ENCODE assay signal across 17 mouse cellular contexts in genomic region chr15:99589704-99590103, GRCm38 (mm10). TPM values are rescaled to one million over a fixed set of nuclear protein-coding genes. Genes with fewer than 3 reads are reported as not detected.
A peak's percentile ranks its signal among the peaks of the same experiment; 100 is the strongest.
DNase-seq lines count a peak whose midpoint lies in the region; ATAC-seq and TF ChIP-seq lines count a peak whose summit lies in the region.
"Had no signal": no experiment of that assay in that cellular context is flagged by ENCODE, and none has a peak within 500 bp of the region (broad histone marks: within the 10 kb centered on the region; RNA-seq: fewer than 3 reads in every experiment).

No protein-coding gene starts in this region.

- DNase-seq in embryonic facial prominence, embryonic 10.5 days (ENCODE audit: low spot score) = no peak
- DNase-seq in limb, embryonic 14.5 days (ENCODE audit: low spot score) = no peak
- DNase-seq in limb, embryonic 10.5 days (ENCODE audit: low spot score) = no peak
- peak; percentile 62 for DNase-seq in lung, postnatal 36 days
- no peak for DNase-seq in cerebellum, adult 9-10 months
- DNase-seq: adrenal gland, postnatal 10 days; B cell, adult 2 months; cerebellum, adult 11 months; gastrocnemius, postnatal 25 days; heart, postnatal 10 days; heart, postnatal 4 days had no signal

- no peaks in the 10 kb centered on the region for H3K9me3 ChIP-seq in embryonic facial prominence, embryonic 12.5 days
- no peaks in the 10 kb centered on the region for H3K9me3 ChIP-seq in embryonic facial prominence, embryonic 10.5 days
- H3K9me3 ChIP-seq in limb, embryonic 14.5 days (ENCODE audit: control insufficient read depth, low read length) = no peaks in the 10 kb centered on the region
- no peaks in the 10 kb centered on the region for H3K9me3 ChIP-seq in limb, embryonic 10.5 days (replicated peaks)

- no peak for TF ChIP-seq POLR2A in limb, embryonic 14.5 days (IDR thresholded peaks at IDR 0.05; ENCODE audit: borderline replicate concordance, extremely low read depth, insufficient read depth, insufficient read length)

- no peaks in the 10 kb centered on the region for H3K36me3 ChIP-seq in embryonic facial prominence, embryonic 12.5 days
- no peaks in the 10 kb centered on the region for H3K36me3 ChIP-seq in embryonic facial prominence, embryonic 10.5 days (replicated peaks)
- no peaks in the 10 kb centered on the region for H3K36me3 ChIP-seq in limb, embryonic 14.5 days (ENCODE audit: control insufficient read depth, insufficient read depth, low read length)
- no peaks in the 10 kb centered on the region for H3K36me3 ChIP-seq in limb, embryonic 10.5 days
- peaks cover 25% of the 10 kb centered on the region for H3K36me3 ChIP-seq in C2C12 (ENCODE audit: control insufficient read depth, insufficient read depth)

- no peak overlapping the region for H3K4me2 ChIP-seq in embryonic facial prominence, embryonic 12.5 days (replicated peaks)
- H3K4me2 ChIP-seq in limb, embryonic 14.5 days (replicated peaks; ENCODE audit: low read depth, low read length, severe bottlenecking) = no peak overlapping the region

- WGBS in embryonic facial prominence, embryonic 12.5 days = 17% methylated on average over 7 of the region's 7 CpGs
- WGBS in embryonic facial prominence, embryonic 10.5 days = 18% methylated on average over 7 of the region's 7 CpGs
- WGBS in limb, embryonic 14.5 days = 23% methylated on average over 7 of the region's 7 CpGs
- 28% methylated on average over 7 of the region's 7 CpGs for WGBS in limb, embryonic 10.5 days

- peaks cover 57% of the 10 kb centered on the region for H3K79me2 ChIP-seq in C2C12 (ENCODE audit: control insufficient read depth, insufficient read depth)

- H3K4me3 ChIP-seq in embryonic facial prominence, embryonic 12.5 days = 0 out of 2 replicates have a peak overlapping the region, but pooled peaks have one; percentile 39
- no peak overlapping the region for H3K4me3 ChIP-seq in embryonic facial prominence, embryonic 10.5 days
- H3K4me3 ChIP-seq in limb, embryonic 14.5 days (replicated peaks; ENCODE audit: low read length) = peak overlapping the region; percentile 39; the same call in 1 of the 2 replicates
- H3K4me3 ChIP-seq in limb, embryonic 10.5 days = no peak overlapping the region
- peak overlapping the region; percentile 59 for H3K4me3 ChIP-seq in C2C12 (ENCODE audit: insufficient read depth, poor library complexity, severe bottlenecking)

- no peak for ATAC-seq in embryonic facial prominence, embryonic 12.5 days (ENCODE audit: insufficient number of reproducible peaks, insufficient read depth, low FRiP score, low TSS enrichment)
- ATAC-seq in limb, embryonic 14.5 days (ENCODE audit: low FRiP score, low read depth) = no peak
- ATAC-seq: forebrain, embryonic 14.5 days had no signal

- peaks cover 9% of the 10 kb centered on the region for H3K4me1 ChIP-seq in embryonic facial prominence, embryonic 12.5 days
- H3K4me1 ChIP-seq in embryonic facial prominence, embryonic 10.5 days = peaks cover 29% of the 10 kb centered on the region
- H3K4me1 ChIP-seq in limb, embryonic 14.5 days (ENCODE audit: control insufficient read depth, insufficient read depth, low read length) = peaks cover 6% of the 10 kb centered on the region; the same call in 1 of the 2 replicates
- H3K4me1 ChIP-seq in limb, embryonic 10.5 days = peaks cover 23% of the 10 kb centered on the region

- H3ac ChIP-seq in C2C12 (ENCODE audit: control insufficient read depth, insufficient read length, low read depth) = no peak overlapping the region

- peaks cover 39% of the 10 kb centered on the region for H3K79me3 ChIP-seq in C2C12 (ENCODE audit: low read depth)

- peaks cover 100% of the 10 kb centered on the region for H3K27me3 ChIP-seq in embryonic facial prominence, embryonic 12.5 days
- H3K27me3 ChIP-seq in embryonic facial prominence, embryonic 10.5 days (replicated peaks; ENCODE audit: low read depth, poor library complexity, severe bottlenecking) = peaks cover 100% of the 10 kb centered on the region
- peaks cover 92% of the 10 kb centered on the region for H3K27me3 ChIP-seq in limb, embryonic 14.5 days (ENCODE audit: control insufficient read depth, insufficient read depth, low read length)
- H3K27me3 ChIP-seq in limb, embryonic 10.5 days (ENCODE audit: low read depth, poor library complexity, severe bottlenecking) = peaks cover 100% of the 10 kb centered on the region
- H3K27me3 ChIP-seq in C2C12 (ENCODE audit: control insufficient read depth, insufficient read depth, insufficient read length) = no peaks in the 10 kb centered on the region

- TF ChIP-seq CTCF in C2C12 (IDR thresholded peaks at IDR 0.05; ENCODE audit: control insufficient read depth, insufficient read depth, insufficient read length) = no peak

- no peak overlapping the region for H3K9ac ChIP-seq in embryonic facial prominence, embryonic 12.5 days
- no peak overlapping the region for H3K9ac ChIP-seq in limb, embryonic 14.5 days (ENCODE audit: low read depth, low read length, severe bottlenecking)

- H3K27ac ChIP-seq in embryonic facial prominence, embryonic 12.5 days = no peak overlapping the region
- H3K27ac ChIP-seq in embryonic facial prominence, embryonic 10.5 days (replicated peaks) = no peak overlapping the region
- no peak overlapping the region for H3K27ac ChIP-seq in limb, embryonic 14.5 days (replicated peaks; ENCODE audit: low read depth, low read length)
- H3K27ac ChIP-seq in limb, embryonic 10.5 days = no peak overlapping the region
- H3K27ac ChIP-seq: gastrocnemius, adult 2 months; hindbrain, embryonic 14.5 days had no signal

TF ChIP-seq in C2C12, 6 proteins besides CTCF, POLR2A, EP300 and RAD21:
- TF ChIP-seq CEBPB (IDR thresholded peaks at IDR 0.05; ENCODE audit: low read depth) (no peak), USF1 (IDR thresholded peaks at IDR 0.05; ENCODE audit: low read depth) (no peak), MAX (IDR thresholded peaks at IDR 0.05) (no peak), FOSL1 (IDR thresholded peaks at IDR 0.05; ENCODE audit: insufficient read depth, low read length, poor library complexity, severe bottlenecking) (no peak), MYOG (IDR thresholded peaks at IDR 0.05; ENCODE audit: control insufficient read depth, extremely low read depth, insufficient read length) (no peak), MYOD1 (IDR thresholded peaks at IDR 0.05; ENCODE audit: control insufficient read depth, insufficient read length, low read depth) (no peak)
TF ChIP-seq in C2C12: peak in this region for 0.

RNA-seq across cellular contexts. Expression of gene Aqp5, which starts 0.9 kb away (rescaled TPM):
- polyA plus RNA-seq in embryonic facial prominence, embryonic 12.5 days (2016; fragmentation: Nextera tagmentation; extraction: Ambion mirVana) = 0.33 TPM in 1 of 2 replicates, not detected in the other
- polyA plus RNA-seq in embryonic facial prominence, embryonic 10.5 days (2016; fragmentation: Nextera tagmentation; extraction: Ambion mirVana) = 0.10 TPM in 1 of 2 replicates, not detected in the other
- 0.26 TPM in 2 replicates for polyA plus RNA-seq in limb, embryonic 14.5 days (2012; rRNA removed)
- polyA plus RNA-seq in limb, embryonic 14.5 days (2014; fragmentation: Nextera tagmentation; extraction: Ambion mirVana) = 0.28 and 0.47 TPM in 2 replicates
- not detected in 2 replicates for polyA plus RNA-seq in limb, embryonic 10.5 days (2016; fragmentation: Nextera tagmentation; extraction: Ambion mirVana)
- 395 TPM for polyA plus RNA-seq in C2C12 (2012; fragmentation: generic; extraction: Trizol)

RNA-seq across cellular contexts. Expression of gene Aqp2, which starts 10.8 kb away (rescaled TPM):
- not detected in 2 replicates for polyA plus RNA-seq in embryonic facial prominence, embryonic 12.5 days (2016; fragmentation: Nextera tagmentation; extraction: Ambion mirVana)
- polyA plus RNA-seq in embryonic facial prominence, embryonic 10.5 days (2016; fragmentation: Nextera tagmentation; extraction: Ambion mirVana) = not detected in 2 replicates
- not detected in 2 replicates for polyA plus RNA-seq in limb, embryonic 14.5 days (2012; rRNA removed)
- polyA plus RNA-seq in limb, embryonic 14.5 days (2014; fragmentation: Nextera tagmentation; extraction: Ambion mirVana) = not detected in 2 replicates
- not detected in 2 replicates for polyA plus RNA-seq in limb, embryonic 10.5 days (2016; fragmentation: Nextera tagmentation; extraction: Ambion mirVana)
- 0.18 TPM for polyA plus RNA-seq in C2C12 (2012; fragmentation: generic; extraction: Trizol)
- polyA plus RNA-seq: forebrain, embryonic 14.5 days; heart, embryonic 14.5 days; hindbrain, embryonic 14.5 days had no signal

RNA-seq across cellular contexts. Expression of gene Aqp6, which starts 11.5 kb away (rescaled TPM):
- 0.08 TPM in 1 of 2 replicates, not detected in the other for polyA plus RNA-seq in embryonic facial prominence, embryonic 12.5 days (2016; fragmentation: Nextera tagmentation; extraction: Ambion mirVana)
- 0.10 TPM in 1 of 2 replicates, not detected in the other for polyA plus RNA-seq in embryonic facial prominence, embryonic 10.5 days (2016; fragmentation: Nextera tagmentation; extraction: Ambion mirVana)
- 0.03 TPM in 1 of 2 replicates, not detected in the other for polyA plus RNA-seq in limb, embryonic 14.5 days (2012; rRNA removed)
- polyA plus RNA-seq in limb, embryonic 14.5 days (2014; fragmentation: Nextera tagmentation; extraction: Ambion mirVana) = not detected in 2 replicates
- polyA plus RNA-seq in limb, embryonic 10.5 days (2016; fragmentation: Nextera tagmentation; extraction: Ambion mirVana) = not detected in 2 replicates
- not detected for polyA plus RNA-seq in C2C12 (2012; fragmentation: generic; extraction: Trizol)
- polyA plus RNA-seq: heart, embryonic 14.5 days had no signal

Comparison
In these comparisons a context has a peak if more than half of its experiments do, and no peak if none do; other contexts are left out.
1. H3K4me3 ChIP-seq: peak in embryonic facial prominence, embryonic 12.5 days (single experiment), limb, embryonic 14.5 days (single experiment) and C2C12 (single experiment); none in embryonic facial prominence, embryonic 10.5 days (single experiment) and limb, embryonic 10.5 days (single experiment).
2. RNA of gene Aqp5, which starts 0.9 kb away (polyA plus RNA-seq): 395 TPM in C2C12 (single experiment); 0.26 to 0.47 TPM in limb, embryonic 14.5 days, 0.33 TPM in embryonic facial prominence, embryonic 12.5 days, 0.10 TPM in embryonic facial prominence, embryonic 10.5 days and not detected in limb, embryonic 10.5 days; every median in the first group is over 100 times any median in the second.